ENCODE assay signal across 17 mouse cellular contexts in genomic region chr2:169685260-169685659, GRCm38 (mm10). TPM values are rescaled to one million over a fixed set of nuclear protein-coding genes. Genes with fewer than 3 reads are reported as not detected.
A peak's percentile ranks its signal among the peaks of the same experiment; 100 is the strongest.
DNase-seq lines count a peak whose midpoint lies in the region; ATAC-seq and TF ChIP-seq lines count a peak whose summit lies in the region.
"Had no signal": no experiment of that assay in that cellular context is flagged by ENCODE, and none has a peak within 500 bp of the region (broad histone marks: within the 10 kb centered on the region; RNA-seq: fewer than 3 reads in every experiment).

No protein-coding gene starts in this region.

- peaks cover 30% of the 10 kb centered on the region for H3K4me1 ChIP-seq in hindbrain, embryonic 13.5 days (replicated peaks)
- no peaks in the 10 kb centered on the region; the same call in 1 of the 2 replicates for H3K4me1 ChIP-seq in hindbrain, embryonic 11.5 days (replicated peaks; ENCODE audit: control insufficient read depth, insufficient read depth, low read length)
- H3K4me1 ChIP-seq in liver, adult 2 months (ENCODE audit: control insufficient read depth, insufficient read depth, low read length) = no peaks in the 10 kb centered on the region; the same call in 1 of the 2 replicates
- peaks cover 56% of the 10 kb centered on the region for H3K4me1 ChIP-seq in neural tube, embryonic 13.5 days (replicated peaks)
- no peaks in the 10 kb centered on the region for H3K4me1 ChIP-seq in stomach, postnatal 0 days (replicated peaks; ENCODE audit: control insufficient read depth, insufficient read depth)

- no peak for TF ChIP-seq EP300 in stomach, postnatal 0 days (optimal IDR thresholded peaks at IDR 0.05)

- no peaks in the 10 kb centered on the region for H3K9me3 ChIP-seq in hindbrain, embryonic 13.5 days
- H3K9me3 ChIP-seq in hindbrain, embryonic 11.5 days (ENCODE audit: control insufficient read depth, low read length) = no peaks in the 10 kb centered on the region
- H3K9me3 ChIP-seq in neural tube, embryonic 13.5 days = no peaks in the 10 kb centered on the region
- H3K9me3 ChIP-seq in stomach, postnatal 0 days (ENCODE audit: control insufficient read depth, low read length) = no peaks in the 10 kb centered on the region
- H3K9me3 ChIP-seq: forebrain, embryonic 10.5 days had no signal

- no peaks in the 10 kb centered on the region for H3K36me3 ChIP-seq in hindbrain, embryonic 13.5 days
- no peaks in the 10 kb centered on the region for H3K36me3 ChIP-seq in hindbrain, embryonic 11.5 days (ENCODE audit: control insufficient read depth, insufficient read depth, low read length)
- H3K36me3 ChIP-seq in liver, adult 2 months (ENCODE audit: control insufficient read depth, insufficient read depth, low read length) = no peaks in the 10 kb centered on the region
- H3K36me3 ChIP-seq in neural tube, embryonic 13.5 days = no peaks in the 10 kb centered on the region
- no peaks in the 10 kb centered on the region for H3K36me3 ChIP-seq in stomach, postnatal 0 days (ENCODE audit: control insufficient read depth, insufficient read depth, low read length)
- H3K36me3 ChIP-seq: forebrain, embryonic 10.5 days; G1E had no signal

- DNase-seq in hindbrain, embryonic 11.5 days (ENCODE audit: low spot score) = no peak
- no peak for DNase-seq in liver, adult 2 months (ENCODE audit: extremely low read depth, low read depth, low spot score)
- DNase-seq in liver = no peak
- DNase-seq in neural tube, embryonic 10.5 days (ENCODE audit: extremely low spot score, low spot score) = no peak
- no peak for DNase-seq in stomach, postnatal 0 days (ENCODE audit: low spot score)
- DNase-seq in layer of hippocampus, postnatal 10 days (ENCODE audit: low spot score in 2 of 2) = no peak
- DNase-seq: adrenal gland, adult 2 months; cerebellum, adult 11 months; gastrocnemius, postnatal 25 days; lung, postnatal 10 days; retina, postnatal 1 day; thymus, adult 2 months had no signal

- 45% methylated on average over 5 of the region's 5 CpGs for WGBS in hindbrain, embryonic 13.5 days
- WGBS in hindbrain, embryonic 11.5 days = 48% methylated on average over 5 of the region's 5 CpGs
- WGBS in liver, adult 2 months = 49% methylated on average over 5 of the region's 5 CpGs
- WGBS in neural tube, embryonic 13.5 days = 48% methylated on average over 5 of the region's 5 CpGs
- WGBS in stomach, postnatal 0 days = 45% methylated on average over 5 of the region's 5 CpGs

- no peaks in the 10 kb centered on the region for H3K27me3 ChIP-seq in hindbrain, embryonic 13.5 days
- H3K27me3 ChIP-seq in hindbrain, embryonic 11.5 days (ENCODE audit: control insufficient read depth, insufficient read depth, low read length) = no peaks in the 10 kb centered on the region
- H3K27me3 ChIP-seq in liver, adult 2 months (ENCODE audit: control insufficient read depth, insufficient read depth, low read length) = no peaks in the 10 kb centered on the region
- no peaks in the 10 kb centered on the region for H3K27me3 ChIP-seq in neural tube, embryonic 13.5 days
- no peaks in the 10 kb centered on the region for H3K27me3 ChIP-seq in stomach, postnatal 0 days (ENCODE audit: control insufficient read depth, insufficient read depth, low read length)

- no peak for ATAC-seq in hindbrain, embryonic 13.5 days (ENCODE audit: low FRiP score)
- ATAC-seq in hindbrain, embryonic 11.5 days (ENCODE audit: low FRiP score) = no peak
- no peak for ATAC-seq in neural tube, embryonic 13.5 days (ENCODE audit: low read depth)
- ATAC-seq in stomach, postnatal 0 days (ENCODE audit: low FRiP score, low TSS enrichment) = no peak

- no peak overlapping the region for H3K9ac ChIP-seq in hindbrain, embryonic 13.5 days
- no peak overlapping the region for H3K9ac ChIP-seq in hindbrain, embryonic 11.5 days (ENCODE audit: low read depth, low read length)
- no peak overlapping the region for H3K9ac ChIP-seq in liver, adult 2 months (ENCODE audit: low read depth, low read length)
- no peak overlapping the region for H3K9ac ChIP-seq in neural tube, embryonic 13.5 days
- no peak overlapping the region for H3K9ac ChIP-seq in stomach, postnatal 0 days (ENCODE audit: low read length)

- no peak for TF ChIP-seq POLR2A in liver, adult 2 months (IDR thresholded peaks at IDR 0.05; ENCODE audit: extremely low read depth, insufficient read depth, low read length)

- 0 out of 2 replicates have a peak overlapping the region, but pooled peaks have one; percentile 8 for H3K27ac ChIP-seq in hindbrain, embryonic 13.5 days
- H3K27ac ChIP-seq in hindbrain, embryonic 11.5 days (ENCODE audit: low read depth, low read length) = no peak overlapping the region
- H3K27ac ChIP-seq in liver, adult 2 months (replicated peaks; ENCODE audit: insufficient read depth, low read depth, low read length) = no peak overlapping the region
- peak overlapping the region; percentile 19; the same call in 1 of the 2 replicates for H3K27ac ChIP-seq in neural tube, embryonic 13.5 days (replicated peaks)
- H3K27ac ChIP-seq in stomach, postnatal 0 days (replicated peaks) = no peak overlapping the region
- H3K27ac ChIP-seq: forebrain, embryonic 10.5 days had no signal

- no peak overlapping the region for H3K4me2 ChIP-seq in hindbrain, embryonic 13.5 days
- no peak overlapping the region for H3K4me2 ChIP-seq in hindbrain, embryonic 11.5 days (replicated peaks; ENCODE audit: low read depth, low read length)
- no peak overlapping the region for H3K4me2 ChIP-seq in neural tube, embryonic 13.5 days
- no peak overlapping the region for H3K4me2 ChIP-seq in stomach, postnatal 0 days (replicated peaks; ENCODE audit: low read depth)

- H3K79me2 ChIP-seq in liver, adult 2 months (ENCODE audit: control insufficient read depth, insufficient read depth, low read length) = peaks cover 6% of the 10 kb centered on the region; the same call in 1 of the 2 replicates

- no peak overlapping the region for H3K4me3 ChIP-seq in hindbrain, embryonic 13.5 days
- H3K4me3 ChIP-seq in hindbrain, embryonic 11.5 days (ENCODE audit: low read depth, low read length) = no peak overlapping the region
- H3K4me3 ChIP-seq in liver, adult 2 months (ENCODE audit: insufficient read depth, low read depth, low read length) = no peak overlapping the region
- no peak overlapping the region for H3K4me3 ChIP-seq in neural tube, embryonic 13.5 days
- no peak overlapping the region for H3K4me3 ChIP-seq in stomach, postnatal 0 days (ENCODE audit: low read depth, low read length)
- H3K4me3 ChIP-seq: forebrain, embryonic 10.5 days had no signal

- peak; percentile 32; the same call in 1 of the 2 replicates for TF ChIP-seq CTCF in liver, adult 2 months (IDR thresholded peaks at IDR 0.05; ENCODE audit: low read depth, low read length)
- TF ChIP-seq CTCF in stomach, postnatal 0 days (IDR thresholded peaks at IDR 0.05; ENCODE audit: low read depth) = peak; percentile 55

RNA-seq across cellular contexts. Expression of gene Tshz2, which starts 52.4 kb away (rescaled TPM):
- polyA plus RNA-seq in hindbrain, embryonic 13.5 days (2015; fragmentation: Nextera tagmentation; extraction: Ambion mirVana) = 43.0 and 43.6 TPM in 2 replicates
- 5.9 and 6.4 TPM in 2 replicates for polyA plus RNA-seq in hindbrain, embryonic 11.5 days (2014; fragmentation: Nextera tagmentation; extraction: Ambion mirVana)
- total RNA-seq in liver, adult 2 months (2014; rRNA removed) = 3.3 and 3.7 TPM in 2 replicates
- 3.5 and 4.1 TPM in 2 replicates for polyA plus RNA-seq in liver, adult 2 months (2012; rRNA removed)
- 50.6 and 54.6 TPM in 2 replicates for polyA plus RNA-seq in neural tube, embryonic 13.5 days (2015; fragmentation: Nextera tagmentation; extraction: Ambion mirVana)
- 5.4 and 6.7 TPM in 2 replicates for polyA plus RNA-seq in stomach, postnatal 0 days (2015; fragmentation: Nextera tagmentation; extraction: Ambion mirVana)
- 10 to 100 TPM; 49.8 to 64.9 TPM for total RNA-seq in layer of hippocampus, postnatal 10 days (2021)
- total RNA-seq: common myeloid progenitor, adult 5-6 weeks had no signal
- polyA plus RNA-seq: G1E had no signal

Comparison
In these comparisons a context has a peak if more than half of its experiments do, and no peak if none do; other contexts are left out.
1. H3K27ac ChIP-seq: peak in hindbrain, embryonic 13.5 days (single experiment) and neural tube, embryonic 13.5 days (single experiment); none in hindbrain, embryonic 11.5 days (single experiment), liver, adult 2 months (single experiment) and stomach, postnatal 0 days (single experiment).